Mouse (Mus musculus) c-Kit-positive CD71-positive TER-119-positive erythroid progenitor cells, embryonic 14.5 days (primary cell): ENCODE results near the gene Bpifb9b.
"Not testable (repeated sequence)": the region's sequence is repeated elsewhere in the genome, so short reads cannot be mapped to it uniquely, and the experiment has no call there.

Source experiments
- DNase-seq: peaks from one replicate; pipeline ENCODE4 v3.0.0-alpha.2; 2013; ENCODE audit warnings: low spot score

Bpifb9b gene

GRCm38 (mm10) chr2:154306927-154307326 lies at the start of gene Bpifb9b:
Bpifb9b (plus strand) TSS chr2:154307227.
- not testable (repeated sequence) for DNase-seq

DNA sequence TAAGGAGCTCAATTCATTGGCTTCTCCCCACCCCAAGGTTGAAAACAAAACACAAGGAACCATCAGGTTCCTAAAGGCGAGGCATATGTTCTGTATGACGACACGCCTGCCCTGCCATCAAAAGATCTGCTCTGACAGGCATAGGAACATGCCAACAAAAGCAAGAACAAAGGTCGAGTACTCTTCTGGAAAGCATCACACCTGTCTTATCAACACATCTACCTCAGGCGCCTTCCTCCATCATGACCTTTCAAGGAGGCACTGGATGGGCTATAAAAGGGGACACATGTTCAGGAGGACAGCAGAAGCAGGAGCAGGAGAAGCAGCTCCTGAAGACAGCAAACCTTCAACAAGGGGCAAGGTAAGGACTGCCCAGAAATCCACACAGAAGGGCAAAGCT lies 49.5 kb upstream of the Bpifb9b start, which contains the start of gene Bpifb9a:
Bpifb9a (plus strand) TSS at position 301 of the 400 bp plus-strand sequence.
- not testable (repeated sequence) for DNase-seq

- not testable (repeated sequence) for DNase-seq
Measured at GRCm38 (mm10) chr2:154264397-154264796, 42.6 kb upstream of the Bpifb9b start.

DNA sequence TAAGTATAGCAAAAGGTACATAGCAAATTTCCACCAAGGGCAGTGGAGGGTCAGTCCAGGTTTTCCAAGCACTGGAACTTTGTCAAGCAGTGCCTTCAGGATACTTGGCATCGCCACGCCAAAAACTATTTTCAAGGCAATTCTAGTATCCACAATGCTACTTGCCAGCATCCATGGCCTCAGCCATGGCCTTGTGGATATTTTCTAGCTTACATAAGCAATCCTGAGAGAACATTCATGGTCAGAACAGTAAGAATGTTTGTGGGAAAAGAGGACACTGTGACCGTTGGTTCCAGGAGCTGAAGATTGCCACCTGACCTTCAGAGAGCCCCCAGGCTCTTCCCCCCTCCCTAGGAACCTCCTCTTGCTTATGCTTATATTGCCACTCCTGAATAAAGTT lies 15.2 kb upstream of the Bpifb9b start:
- DNase-seq: not testable (repeated sequence)

DNA sequence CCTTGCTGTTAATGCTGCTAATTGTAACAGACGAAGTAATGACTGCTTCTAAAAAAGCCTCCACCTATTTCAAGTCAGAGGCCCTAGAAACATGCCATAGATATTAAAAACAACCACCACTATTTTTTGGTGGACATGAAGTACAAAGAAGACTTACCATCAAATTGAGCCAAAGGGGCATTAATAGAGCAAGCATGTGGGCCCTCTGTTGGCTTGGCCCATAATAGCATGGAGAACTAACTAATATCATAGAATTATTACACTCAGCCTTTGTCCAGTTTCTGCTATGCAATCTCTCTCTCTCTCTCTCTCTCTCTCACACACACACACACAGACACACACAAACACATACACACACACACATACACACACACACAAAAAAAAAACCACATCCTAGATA lies 14.2 kb upstream of the Bpifb9b start:
- DNase-seq: no peak

- peak; percentile 31 for DNase-seq
Measured at GRCm38 (mm10) chr2:154294746-154295145, 12.3 kb upstream of the Bpifb9b start.

DNA sequence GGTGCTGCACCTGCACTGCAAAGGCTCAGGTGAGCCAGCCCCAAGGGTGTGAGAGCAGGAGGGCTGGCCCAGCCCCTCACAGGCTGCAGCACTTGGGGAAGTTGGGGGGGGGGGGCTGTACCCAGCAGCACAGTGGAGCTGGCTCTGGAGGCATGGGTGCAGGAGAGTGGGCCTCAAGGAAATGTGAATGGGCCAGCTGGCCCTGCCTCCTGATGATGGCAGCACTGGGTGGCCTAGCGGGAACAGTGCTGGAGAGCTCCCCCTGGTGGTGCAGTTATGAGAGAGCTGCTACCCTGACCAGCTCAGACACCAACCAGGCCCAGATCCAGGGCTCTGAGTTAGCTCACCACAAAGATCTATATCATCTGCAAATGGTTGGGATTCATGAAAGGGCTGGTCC lies 6.5 kb upstream of the Bpifb9b start:
- peak; percentile 75 for DNase-seq

GRCm38 (mm10) chr2:154301763-154302162 lies 5.3 kb upstream of the Bpifb9b start:
- DNase-seq: no peak

DNA sequence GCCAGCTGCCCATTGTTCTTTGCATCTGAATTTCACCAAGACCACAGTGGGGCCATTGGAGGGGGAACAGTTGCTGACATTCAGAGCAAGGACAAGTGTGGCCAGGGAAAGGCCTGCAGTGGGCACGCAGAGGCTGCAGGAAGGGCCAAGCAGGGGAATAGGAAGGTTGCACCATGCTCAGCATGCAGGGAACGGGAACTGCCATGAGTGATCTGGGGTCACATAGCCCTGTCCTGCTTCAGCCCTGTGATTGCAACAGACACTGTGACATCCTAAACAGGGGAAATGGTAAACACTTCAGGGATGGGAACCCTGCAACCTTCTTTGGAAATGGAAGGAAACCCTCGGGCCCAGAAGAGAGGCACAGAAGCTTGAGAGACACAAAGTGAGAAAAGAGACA lies 2.4 kb upstream of the Bpifb9b start:
- DNase-seq: not testable (repeated sequence)

GRCm38 (mm10) chr2:154313771-154314170 lies 6.7 kb downstream of the Bpifb9b start:
- not testable (repeated sequence) for DNase-seq

DNA sequence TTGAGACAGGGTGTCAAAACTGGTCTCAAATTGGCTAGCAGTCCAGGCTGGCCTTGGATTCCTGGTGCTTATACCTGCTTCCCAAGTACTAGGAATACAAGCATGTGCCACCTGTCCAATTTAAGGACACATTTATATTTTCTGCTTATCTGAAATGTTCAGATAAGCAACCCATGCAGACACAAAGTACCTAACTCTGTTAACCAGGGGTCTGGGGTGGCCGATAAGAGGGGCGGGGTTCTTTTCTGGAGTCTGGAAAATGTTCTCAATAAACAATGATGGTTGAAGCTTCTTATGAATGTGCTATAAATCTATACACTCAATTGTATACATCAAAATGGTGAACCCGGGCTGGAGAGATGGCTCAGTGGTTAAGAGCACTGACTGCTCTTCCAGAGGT lies 19.8 kb downstream of the Bpifb9b start:
- peak; percentile 84 for DNase-seq

DNA sequence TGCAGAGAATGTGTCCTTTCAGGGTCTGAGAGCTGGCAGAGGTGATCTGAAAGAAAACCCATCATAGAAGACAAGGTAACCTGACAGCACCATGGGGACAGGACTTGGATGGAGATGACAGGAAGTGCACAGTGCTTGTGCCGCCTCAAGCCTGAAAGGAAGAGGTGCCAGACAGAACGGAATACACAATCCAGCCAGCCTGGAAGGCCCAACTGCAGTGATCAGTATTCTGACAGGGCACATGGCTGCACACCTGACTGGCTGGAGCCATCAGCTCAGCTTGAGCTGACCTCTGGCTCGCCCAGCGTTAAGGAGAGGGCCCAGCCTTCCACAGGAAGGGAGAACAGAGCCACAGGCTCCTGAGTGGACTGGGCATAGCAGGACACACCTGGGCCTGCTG lies 28.5 kb downstream of the Bpifb9b start:
- DNase-seq: no peak

DNA sequence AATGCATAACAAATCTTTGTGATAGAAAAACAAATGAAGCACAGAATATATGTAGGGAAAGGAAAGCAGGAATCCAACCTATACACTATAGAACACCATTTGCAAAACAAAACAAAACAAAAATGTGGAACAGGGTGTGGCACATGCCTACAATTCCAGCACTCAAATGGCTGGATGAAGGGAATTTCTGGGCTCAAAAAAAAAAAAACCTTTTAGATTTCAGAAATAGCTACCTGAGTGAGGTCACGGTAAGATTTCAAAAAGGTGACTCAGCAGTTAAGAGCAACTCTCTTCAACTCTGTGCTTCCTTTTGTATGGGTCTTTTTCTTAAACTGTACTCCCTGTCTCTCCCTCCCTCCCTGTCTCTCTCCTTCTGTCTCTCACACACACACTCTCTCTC lies 31.1 kb downstream of the Bpifb9b start:
- no peak for DNase-seq

DNA sequence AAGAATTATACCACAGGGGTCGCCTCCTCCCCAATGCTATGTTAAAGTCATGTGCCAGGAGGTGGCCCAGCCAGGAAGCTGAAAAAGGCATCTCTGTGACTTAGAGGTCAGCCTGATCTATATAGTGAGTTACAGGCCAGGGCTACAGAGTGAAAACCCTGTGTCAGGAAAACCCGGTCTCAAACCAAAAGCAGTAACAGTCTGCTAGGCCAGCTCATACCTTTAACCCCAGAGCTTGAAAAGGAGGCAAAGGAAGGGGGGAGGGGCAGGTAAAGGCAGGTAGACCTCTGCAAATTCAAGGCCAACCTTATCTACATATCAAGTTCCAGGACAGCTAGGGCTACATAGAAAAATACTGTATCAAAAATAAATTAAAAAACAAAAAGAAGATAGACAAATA lies 32.3 kb downstream of the Bpifb9b start:
- no peak for DNase-seq

DNA sequence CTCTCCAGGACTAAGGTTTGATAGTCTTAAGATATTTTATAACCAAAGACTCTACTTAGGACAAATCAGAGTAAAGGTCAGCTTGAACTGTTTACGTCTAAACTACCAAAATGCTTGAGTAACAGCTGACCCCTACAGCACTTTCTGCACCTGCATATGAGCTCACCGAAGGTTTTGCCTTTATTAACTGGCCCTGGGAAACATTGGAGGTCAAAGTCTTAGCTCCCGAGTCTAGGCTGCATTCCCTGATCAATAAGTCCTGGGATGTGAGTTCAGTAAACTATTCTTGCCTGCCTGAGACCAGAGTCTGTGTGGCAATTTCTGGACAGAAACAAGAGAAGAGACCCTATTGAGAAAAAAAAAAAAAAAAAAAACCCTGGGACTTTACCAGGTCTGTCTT lies 41.1 kb downstream of the Bpifb9b start:
- DNase-seq: no peak

- not testable (repeated sequence) for DNase-seq
Measured at GRCm38 (mm10) chr2:154354000-154354425, 47.0 kb downstream of the Bpifb9b start.

DNA sequence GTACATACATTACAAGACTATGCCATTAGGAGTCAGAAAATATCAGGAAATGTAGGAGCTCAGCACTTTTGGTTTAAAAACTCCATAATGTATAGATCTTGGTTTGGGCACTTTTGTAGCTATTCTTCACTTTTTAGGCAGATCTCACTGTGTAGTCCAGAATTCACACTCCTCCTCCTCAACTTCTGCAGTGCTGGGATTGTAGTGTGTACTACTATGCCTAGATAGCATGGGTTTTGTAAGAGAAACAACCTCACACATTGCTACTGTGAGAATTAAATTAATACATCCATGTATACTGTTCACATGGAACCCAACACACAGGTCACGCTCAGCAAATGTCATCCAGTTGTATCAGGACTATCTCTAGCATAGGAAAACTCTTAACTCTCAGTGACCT lies 60.5 kb downstream of the Bpifb9b start:
- no peak for DNase-seq
